9 mouse cellular contexts compared by ENCODE assay signal in the genomic region with DNA sequence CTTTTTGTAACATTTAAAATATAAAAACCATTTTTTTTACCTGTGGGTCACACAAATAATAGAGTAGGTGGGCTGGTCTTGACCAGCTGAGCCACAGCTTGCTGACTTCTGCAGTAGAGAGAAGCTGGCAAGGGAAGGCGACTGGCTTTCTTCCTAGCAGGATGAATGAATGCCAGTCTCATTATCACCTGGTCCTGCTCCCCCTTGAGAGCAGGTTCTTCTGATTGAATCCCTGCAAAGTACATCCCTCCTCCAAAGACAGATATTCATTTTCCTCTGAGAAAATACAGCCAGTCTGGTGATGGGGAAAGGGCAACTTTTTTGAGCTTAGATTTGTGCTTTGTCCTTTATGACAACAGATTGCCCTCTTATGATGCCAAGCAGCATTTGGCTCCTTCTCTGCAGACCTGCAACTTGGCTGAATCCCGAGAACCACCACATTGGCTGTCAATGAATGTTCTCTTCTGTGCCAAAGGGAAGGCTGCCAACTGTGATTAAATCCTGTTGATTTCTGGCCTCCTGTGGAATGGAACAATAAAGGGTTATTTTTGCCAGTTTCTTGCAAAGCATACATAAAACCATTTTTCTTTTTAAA.
DNase-seq lines count a peak whose midpoint lies in the region; ATAC-seq and TF ChIP-seq lines count a peak whose summit lies in the region.
"Had no signal": no experiment of that assay in that cellular context is flagged by ENCODE, and none has a peak within 500 bp of the region (broad histone marks: within the 10 kb centered on the region; RNA-seq: fewer than 3 reads in every experiment).

No protein-coding gene starts in this region.

- no peak overlapping the region for H3K4me3 ChIP-seq in forebrain, embryonic 13.5 days
- no peak overlapping the region for H3K4me3 ChIP-seq in forebrain, embryonic 11.5 days (ENCODE audit: low read depth, low read length)
- no peak overlapping the region for H3K4me3 ChIP-seq in lung, postnatal 0 days (ENCODE audit: low read depth, low read length)
- H3K4me3 ChIP-seq: lung, embryonic 15.5 days had no signal

- H3K4me1 ChIP-seq in forebrain, embryonic 13.5 days: 0 out of 2 replicates have a peak, but pooled peaks cover 5% of the 10 kb centered on the region
- H3K4me1 ChIP-seq in forebrain, embryonic 11.5 days (replicated peaks; ENCODE audit: control insufficient read depth, insufficient read depth, low read length): no peaks in the 10 kb centered on the region
- no peaks in the 10 kb centered on the region for H3K4me1 ChIP-seq in lung, postnatal 0 days (ENCODE audit: insufficient read depth, low read depth, low read length)
- H3K4me1 ChIP-seq: lung, embryonic 15.5 days had no signal

- DNase-seq in forebrain, embryonic 11.5 days (ENCODE audit: low spot score): no peak
- peak; percentile 3 for DNase-seq in retina, postnatal 7 days (ENCODE audit: low read depth, low spot score)
- no peak for DNase-seq in retina, postnatal 1 day
- peak; percentile 83 to 95 for DNase-seq in layer of hippocampus, postnatal 14 days (ENCODE audit: low spot score in 2 of 2)
- no peak for DNase-seq in lung, postnatal 0 days (ENCODE audit: low spot score)
- DNase-seq in thymus, postnatal 10 days (ENCODE audit: low spot score in 2 of 2): no peak

- no peaks in the 10 kb centered on the region for H3K36me3 ChIP-seq in forebrain, embryonic 13.5 days (ENCODE audit: poor library complexity, severe bottlenecking)
- H3K36me3 ChIP-seq in forebrain, embryonic 11.5 days (ENCODE audit: control insufficient read depth, insufficient read depth, low read length): no peaks in the 10 kb centered on the region
- H3K36me3 ChIP-seq in lung, postnatal 0 days (ENCODE audit: insufficient read depth, low read length): no peaks in the 10 kb centered on the region
- H3K36me3 ChIP-seq: lung, embryonic 15.5 days had no signal

- 40% methylated on average over 2 of the region's 2 CpGs for WGBS in forebrain, embryonic 13.5 days
- WGBS in forebrain, embryonic 11.5 days: 74% methylated on average over 2 of the region's 2 CpGs
- 56% methylated on average over 2 of the region's 2 CpGs for WGBS in lung, postnatal 0 days

- no peaks in the 10 kb centered on the region for H3K27me3 ChIP-seq in forebrain, embryonic 13.5 days
- H3K27me3 ChIP-seq in forebrain, embryonic 11.5 days (ENCODE audit: control insufficient read depth, insufficient read depth, low read length): no peaks in the 10 kb centered on the region
- no peaks in the 10 kb centered on the region for H3K27me3 ChIP-seq in lung, postnatal 0 days (replicated peaks; ENCODE audit: insufficient read depth, low read length)
- H3K27me3 ChIP-seq: lung, embryonic 15.5 days had no signal

- H3K9me3 ChIP-seq in forebrain, embryonic 13.5 days (replicated peaks): no peaks in the 10 kb centered on the region
- H3K9me3 ChIP-seq in forebrain, embryonic 11.5 days (ENCODE audit: control insufficient read depth, low read length): no peaks in the 10 kb centered on the region
- H3K9me3 ChIP-seq in lung, postnatal 0 days (ENCODE audit: low read length): no peaks in the 10 kb centered on the region
- H3K9me3 ChIP-seq: lung, embryonic 15.5 days had no signal

- H3K9ac ChIP-seq in forebrain, embryonic 13.5 days: no peak overlapping the region
- H3K9ac ChIP-seq in forebrain, embryonic 11.5 days (ENCODE audit: low read length): no peak overlapping the region
- no peak overlapping the region for H3K9ac ChIP-seq in lung, postnatal 0 days (replicated peaks; ENCODE audit: low read depth)
- H3K9ac ChIP-seq: lung, embryonic 15.5 days had no signal

- H3K4me2 ChIP-seq in forebrain, embryonic 13.5 days: no peak overlapping the region
- no peak overlapping the region for H3K4me2 ChIP-seq in forebrain, embryonic 11.5 days (ENCODE audit: low read depth, low read length, severe bottlenecking)
- no peak overlapping the region for H3K4me2 ChIP-seq in lung, postnatal 0 days (replicated peaks; ENCODE audit: low read depth, low read length)
- H3K4me2 ChIP-seq: lung, embryonic 15.5 days had no signal

- TF ChIP-seq CTCF in lung, postnatal 0 days (IDR thresholded peaks at IDR 0.05): no peak

- peak overlapping the region; percentile 48 for H3K27ac ChIP-seq in forebrain, embryonic 13.5 days
- H3K27ac ChIP-seq in forebrain, embryonic 11.5 days (ENCODE audit: low read depth, low read length): no peak overlapping the region
- H3K27ac ChIP-seq in lung, postnatal 0 days (ENCODE audit: low read length): no peak overlapping the region
- H3K27ac ChIP-seq: lung, embryonic 15.5 days had no signal

- no peak for TF ChIP-seq EP300 in lung, postnatal 0 days (IDR thresholded peaks at IDR 0.05)

- ATAC-seq in forebrain, embryonic 13.5 days: peak; percentile 90
- no peak for ATAC-seq in forebrain, embryonic 11.5 days (replicated peaks; ENCODE audit: low FRiP score)
- ATAC-seq in lung, postnatal 0 days: no peak
- ATAC-seq in megakaryocyte, adult 5-6 weeks (ENCODE audit: poor library complexity, severe bottlenecking): no peak

Comparison
In these comparisons a context has a peak if more than half of its experiments do, and no peak if none do; other contexts are left out.
1. DNase-seq: peak in retina, postnatal 7 days (single experiment) and layer of hippocampus, postnatal 14 days (2 of 2); none in forebrain, embryonic 11.5 days (single experiment), retina, postnatal 1 day (single experiment), lung, postnatal 0 days (single experiment) and thymus, postnatal 10 days (0 of 2).